Mouse (Mus musculus) kidney, adult 2 months (tissue): Measurements from ENCODE around the gene Gm10037. TPM values are rescaled to one million over a fixed set of nuclear protein-coding genes. Genes with fewer than 3 reads are reported as not detected.
A peak's percentile ranks its signal among the peaks of the same experiment; 100 is the strongest.
"Not testable (repeated sequence)": the region's sequence is repeated elsewhere in the genome, so short reads cannot be mapped to it uniquely, and the experiment has no call there.

ENCODE experiments used
- DNase-seq: peaks from one replicate; pipeline ENCODE4 v3.0.0; 2021
- H3K27ac ChIP-seq: fragments of 200-500 bp; 2 replicates; pipeline ENCODE4 v1.5.1; 2012; ENCODE audit warnings: low read depth, low read length, control low read depth, inconsistent platforms; ENCODE audit not compliant: insufficient read depth
- H3K27me3 ChIP-seq: fragments of 200-500 bp; replicated peaks from 2 replicates; pipeline ENCODE4 v1.6.1; 2012; ENCODE audit warnings: mild to moderate bottlenecking, moderate library complexity, low read length, inconsistent platforms; ENCODE audit not compliant: control insufficient read depth, insufficient read depth
- H3K36me3 ChIP-seq: fragments of 200-500 bp; 2 replicates; pipeline ENCODE4 v1.6.1; 2012; ENCODE audit warnings: mild to moderate bottlenecking, moderate library complexity, low read length, inconsistent platforms; ENCODE audit not compliant: control insufficient read depth, insufficient read depth
- H3K4me1 ChIP-seq: fragments of 200-500 bp; 2 replicates; pipeline ENCODE4 v1.6.1; 2011; ENCODE audit warnings: low read length; ENCODE audit not compliant: control insufficient read depth, insufficient read depth
- H3K4me3 ChIP-seq: fragments of 200-500 bp; 2 replicates; pipeline ENCODE4 v1.5.1; 2011; ENCODE audit warnings: mild to moderate bottlenecking, low read depth, low read length, control low read depth; ENCODE audit not compliant: insufficient read depth
- CTCF ChIP-seq: fragments of 200-500 bp; conservative IDR thresholded peaks from 2 replicates; pipeline ENCODE4 v1.5.1; 2011; ENCODE audit warnings: low read depth, mild to moderate bottlenecking, control low read depth, low read length, moderate library complexity, mixed read lengths; ENCODE audit not compliant: insufficient read depth, insufficient read length
- POLR2A ChIP-seq: fragments of 200-500 bp; IDR thresholded peaks from one replicate; pipeline ENCODE4 v1.6.1; 2011; ENCODE audit warnings: low read depth, low read length, control low read depth
- WGBS: fragments of 180-500 bp; shearing (Covaris S2); methylation state at CpG from one replicate; pipeline ENCODE4 v1.1.7; 2018; 5-methylcytosine and 5-hydroxymethylcytosine counted together
- polyA plus RNA-seq: library from polyadenylated mRNA; depleted of rRNA; stranded (reverse); fragments of >200 nt; gene quantifications from 2 replicates; pipeline ENCODE4 v1.2.3, GENCODE M21; 2012

Gm10037 gene
- polyA plus RNA-seq, 1 experiment, result 1.9 TPM

DNA sequence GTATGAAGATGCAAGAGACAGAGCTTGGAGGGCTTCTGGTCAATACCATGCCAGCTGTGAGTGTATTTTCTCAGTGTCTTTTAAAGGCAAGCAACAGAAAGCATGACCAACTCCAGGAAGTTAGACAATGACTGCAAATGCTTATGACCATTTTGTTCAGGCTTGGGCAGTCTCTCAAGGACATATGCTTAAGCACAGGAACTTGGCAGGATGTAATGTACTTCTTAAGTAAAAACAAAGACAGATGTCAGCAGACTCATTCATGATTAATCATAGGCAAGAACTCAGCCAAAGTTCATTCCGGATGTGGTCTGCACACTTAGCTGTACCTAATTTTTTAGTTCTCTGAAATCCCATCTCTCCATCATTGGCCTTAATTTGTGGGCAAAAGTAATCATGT lies 12.3 kb upstream of the Gm10037 start:
- WGBS, result 60% methylated on average over 1 of the region's 1 CpGs
- no peak for TF ChIP-seq POLR2A
- TF ChIP-seq CTCF, result no peak
- H3K4me1 ChIP-seq, result no peaks in the 10 kb centered on the region

DNA sequence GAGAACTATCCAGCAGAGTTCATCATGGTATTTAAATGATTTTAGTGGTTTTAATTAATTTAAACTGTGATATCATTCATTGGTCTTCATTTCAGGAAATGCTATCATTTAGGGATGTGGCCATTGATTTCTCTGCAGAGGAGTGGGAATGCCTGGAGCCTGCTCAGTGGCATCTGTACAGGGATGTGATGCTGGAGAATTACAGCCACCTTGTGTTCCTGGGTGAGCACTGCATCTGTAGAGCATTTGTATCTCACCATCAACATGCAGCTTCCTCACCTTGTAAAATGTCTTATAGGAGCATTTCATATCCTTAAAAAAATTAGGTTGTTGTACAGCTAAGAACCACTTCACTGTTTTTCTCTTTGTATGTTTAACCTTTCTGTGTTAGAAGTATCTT lies 2.2 kb downstream of the Gm10037 start:
- not testable (repeated sequence) for H3K27ac ChIP-seq, H3K36me3 ChIP-seq, DNase-seq, H3K27me3 ChIP-seq, H3K4me1 ChIP-seq, H3K4me3 ChIP-seq
- 0 out of 2 replicates have a peak, but pooled peaks have one; percentile 10 for TF ChIP-seq CTCF

More for the DNA sequence above, 12.3 kb upstream of the Gm10037 start:
- Histone ChIP-seq H3K27ac (no peak overlapping the region), H3K4me3 (no peak overlapping the region), H3K27me3 (no peaks in the 10 kb centered on the region), H3K36me3 (peaks cover 5% of the 10 kb centered on the region)
- DNase-seq, result no peak

GRCm38 (mm10) chr13:67843775-67844118 lies 12.8 kb downstream of the Gm10037 start:
- TF ChIP-seq CTCF (no peak), POLR2A (no peak)
- Histone ChIP-seq H3K27ac (no peak overlapping the region), H3K4me3 (no peak overlapping the region; the same call in 1 of the 2 replicates), H3K27me3 (no peaks in the 10 kb centered on the region), H3K36me3 (no peaks in the 10 kb centered on the region), H3K4me1 (no peaks in the 10 kb centered on the region)
- 49% methylated on average over 6 of the region's 6 CpGs for WGBS
- DNase-seq, result no peak

GRCm38 (mm10) chr13:67844119-67844852 lies 13.4 kb downstream of the Gm10037 start:
- no peaks in the 10 kb centered on the region for H3K4me1 ChIP-seq
- peak overlapping the region; percentile 63 for H3K4me3 ChIP-seq
- TF ChIP-seq POLR2A (no peak), CTCF (0 out of 2 replicates have a peak, but pooled peaks have one; percentile 23)
- no peaks in the 10 kb centered on the region for H3K27me3 ChIP-seq
- no peak overlapping the region for H3K27ac ChIP-seq
- peak; percentile 65 for DNase-seq
- 1% methylated on average over 19 of the region's 19 CpGs for WGBS
- no peaks in the 10 kb centered on the region for H3K36me3 ChIP-seq

- TF ChIP-seq CTCF (no peak), POLR2A (no peak)
- DNase-seq, result no peak
- 28% methylated on average over 8 of the region's 8 CpGs for WGBS
- Histone ChIP-seq H3K27me3 (no peaks in the 10 kb centered on the region), H3K27ac (no peak overlapping the region), H3K4me1 (no peaks in the 10 kb centered on the region), H3K36me3 (no peaks in the 10 kb centered on the region), H3K4me3 (peak overlapping the region; percentile 63)
Observed at GRCm38 (mm10) chr13:67844853-67845194, 13.9 kb downstream of the Gm10037 start.

- Histone ChIP-seq H3K27me3 (no peaks in the 10 kb centered on the region), H3K27ac (no peak overlapping the region), H3K36me3 (no peaks in the 10 kb centered on the region), H3K4me3 (no peak overlapping the region), H3K4me1 (no peaks in the 10 kb centered on the region)
- no peak for DNase-seq
- WGBS, result 84% methylated on average over 3 of the region's 3 CpGs
- TF ChIP-seq CTCF (no peak), POLR2A (no peak)
Observed at GRCm38 (mm10) chr13:67850361-67850760, 19.5 kb downstream of the Gm10037 start.

DNA sequence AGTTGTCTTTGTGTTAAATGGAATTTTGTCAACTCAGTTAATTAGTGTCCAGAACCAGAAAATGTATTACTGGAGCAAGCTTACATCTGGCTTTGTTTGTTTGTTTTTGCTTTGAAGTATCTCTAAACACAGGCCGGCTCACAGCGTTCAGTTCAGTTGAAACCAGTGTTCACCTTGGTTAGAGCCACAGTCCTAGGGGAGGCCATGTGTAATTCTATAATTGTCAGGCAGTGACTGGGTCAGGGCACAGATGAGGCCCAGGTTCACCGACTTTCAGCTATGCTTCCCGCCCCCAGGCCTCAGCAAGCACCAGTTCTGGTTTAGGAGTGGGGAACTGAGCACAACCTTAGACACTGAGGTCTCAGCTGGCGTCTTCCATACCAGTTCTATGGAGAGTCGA lies 22.2 kb downstream of the Gm10037 start:
- no peaks in the 10 kb centered on the region for H3K4me1 ChIP-seq
- H3K27ac ChIP-seq, result no peak overlapping the region
- no peak for DNase-seq
- no peak overlapping the region for H3K4me3 ChIP-seq
- no peaks in the 10 kb centered on the region for H3K27me3 ChIP-seq
- WGBS, result 49% methylated on average over 6 of the region's 6 CpGs
- no peaks in the 10 kb centered on the region for H3K36me3 ChIP-seq
- no peak for TF ChIP-seq CTCF
- TF ChIP-seq POLR2A, result no peak
